Mouse (Mus musculus): ENCODE data around the gene Trmt2b.

DNA sequence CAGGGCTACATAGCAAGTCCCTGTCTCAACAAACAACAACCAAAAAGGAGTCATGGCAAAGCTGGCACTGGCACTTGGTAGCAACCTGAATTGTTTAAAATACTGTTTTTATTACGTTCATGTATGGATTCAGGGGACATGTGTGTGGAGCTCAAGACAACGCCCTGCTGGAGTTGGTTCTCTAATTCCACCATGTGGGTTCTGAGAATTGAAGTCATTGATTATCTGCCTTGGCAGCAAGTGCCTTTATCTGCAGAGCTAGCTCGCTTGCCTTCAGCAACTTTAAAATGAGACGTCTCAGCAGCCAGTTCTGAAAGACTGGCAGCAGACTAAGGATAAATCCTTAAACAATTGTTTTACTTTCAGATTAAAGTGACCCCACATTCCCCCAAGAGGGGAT lies 58.6 kb downstream of the Trmt2b start:
- TF ChIP-seq CTCF (IDR thresholded peaks at IDR 0.05; ENCODE audit: borderline replicate concordance, insufficient read depth, low read depth, low read length) (no peak), POLR2A (IDR thresholded peaks at IDR 0.05; ENCODE audit: borderline replicate concordance, insufficient read depth, low read length) (no peak)
